Mouse (Mus musculus) gastrocnemius, postnatal 36 days (tissue): ENCODE results near the gene Sema5b. TPM values are rescaled to one million over a fixed set of nuclear protein-coding genes. Genes with fewer than 3 reads are reported as not detected.

Experiments used
- DNase-seq, 2 experiments: peaks; one replicate each; pipeline ENCODE4 v3.0.0; 2022
- intact Hi-C: fragments of 180-260 bp; cut with DNase I; formaldehyde crosslinking; loops from one replicate; pipeline ENCODE4 v1.15.1; 2025
- total RNA-seq, 2 experiments: library from RNA; stranded (reverse); gene quantifications; 2 replicates each; pipeline ENCODE4 v1.2.3; 2021

Gene Sema5b
- total RNA-seq, 2 experiments from 2014 or later, result 0.44 to 0.56 TPM

DNA sequence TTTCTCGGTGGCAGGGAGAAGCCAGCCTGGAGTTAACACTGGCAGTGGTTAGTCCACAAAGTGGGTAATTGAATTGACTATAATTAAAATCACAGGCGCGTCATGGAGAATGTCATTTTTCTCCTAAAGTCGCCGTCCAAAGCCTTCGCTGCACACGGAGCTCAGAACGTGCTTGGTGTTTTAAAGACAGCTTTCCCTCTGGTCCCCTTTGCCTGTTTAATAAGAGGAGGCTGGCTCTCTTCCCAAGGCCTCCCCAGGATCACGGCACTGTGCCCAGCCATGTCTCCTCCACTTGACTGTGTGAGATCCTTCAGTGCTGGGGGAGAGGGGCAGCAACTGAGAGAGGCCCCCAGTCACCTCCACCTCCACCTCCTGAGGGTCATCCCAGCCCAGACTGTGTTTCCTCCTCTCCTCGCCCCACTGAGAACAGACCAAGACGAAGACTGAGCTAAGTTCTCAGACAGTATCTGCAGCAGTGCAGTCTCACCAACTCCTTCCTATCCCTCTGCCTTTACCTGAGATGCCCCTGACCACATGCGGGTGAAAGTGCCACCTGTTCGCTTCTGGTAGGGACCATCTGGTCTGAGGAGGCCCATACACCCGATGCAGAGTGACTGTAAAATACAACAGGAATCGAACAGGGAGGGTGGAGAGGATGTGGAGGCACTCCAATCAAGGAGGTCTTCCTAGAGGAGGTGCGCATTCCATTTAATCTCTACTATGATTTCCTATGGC, 84.5 kb downstream of the Sema5b start:
- intact Hi-C loops, result loop anchor here (5.0 kb wide), 1 partner anchor 203 kb away; no protein-coding TSS in a partner anchor
- no peak for DNase-seq

DNA sequence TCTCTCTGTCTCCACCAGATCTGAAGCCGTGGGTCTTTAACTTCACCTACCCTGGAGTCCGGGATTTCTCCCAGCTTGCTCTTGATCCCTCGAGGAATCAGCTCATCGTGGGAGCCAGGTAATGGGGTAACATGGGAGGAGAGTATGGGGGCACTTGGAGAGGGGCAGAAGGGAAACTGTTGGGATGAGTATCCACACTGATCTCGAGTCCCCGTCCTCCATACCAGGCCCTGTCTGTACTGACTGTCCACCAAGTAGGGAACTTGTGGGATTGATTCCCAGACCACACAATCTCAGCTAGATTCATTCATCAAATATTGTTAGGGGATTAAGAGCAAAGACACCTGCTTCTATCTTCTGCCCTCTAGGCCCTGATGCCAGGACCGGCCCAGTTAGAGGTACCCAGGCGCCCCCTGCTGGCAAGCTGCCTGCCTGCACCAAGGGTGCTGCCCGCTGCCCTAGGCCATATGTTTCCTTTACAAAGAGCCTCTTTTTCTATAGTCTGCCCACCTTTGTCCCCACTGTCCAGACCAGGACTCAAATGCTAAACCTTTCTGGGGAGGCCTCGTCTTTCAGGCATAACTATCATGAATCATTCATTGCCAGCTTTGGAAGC, 87.2 kb downstream of the Sema5b start:
- intact Hi-C loops, result loop anchor here (2.0 to 5.0 kb wide), 3 partner anchors 87 to 309 kb away; partner anchors contain the start of gene Sema5b
- peak; percentile 66 to 74 for DNase-seq

GRCm38 (mm10) chr16:35630470-35631183, 89.7 kb downstream of the Sema5b start:
- DNase-seq, result peak; percentile 67 to 77
- intact Hi-C loops, result no loop called here

DNA sequence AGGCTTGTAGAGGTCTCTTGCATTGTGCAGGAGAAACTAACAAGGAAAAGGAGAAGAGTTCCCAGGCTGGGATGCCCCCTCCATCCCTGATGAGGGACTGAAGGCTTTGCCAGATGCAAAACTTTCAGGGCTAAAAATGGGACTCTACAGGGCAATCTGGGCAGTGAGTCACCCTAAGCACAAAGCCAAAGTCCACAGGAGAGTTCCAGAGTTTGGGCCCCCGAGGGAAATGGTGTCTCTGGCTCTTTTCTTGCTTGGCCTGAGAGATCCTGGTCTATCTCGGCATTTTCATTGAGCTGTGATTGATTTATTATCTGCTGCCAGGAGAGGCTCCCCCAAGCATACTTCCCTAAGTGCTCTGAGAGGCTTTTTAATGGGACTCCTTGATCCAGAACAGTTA, 92.1 kb downstream of the Sema5b start:
- intact Hi-C loops, result no loop called here
- DNase-seq, result no peak

DNA sequence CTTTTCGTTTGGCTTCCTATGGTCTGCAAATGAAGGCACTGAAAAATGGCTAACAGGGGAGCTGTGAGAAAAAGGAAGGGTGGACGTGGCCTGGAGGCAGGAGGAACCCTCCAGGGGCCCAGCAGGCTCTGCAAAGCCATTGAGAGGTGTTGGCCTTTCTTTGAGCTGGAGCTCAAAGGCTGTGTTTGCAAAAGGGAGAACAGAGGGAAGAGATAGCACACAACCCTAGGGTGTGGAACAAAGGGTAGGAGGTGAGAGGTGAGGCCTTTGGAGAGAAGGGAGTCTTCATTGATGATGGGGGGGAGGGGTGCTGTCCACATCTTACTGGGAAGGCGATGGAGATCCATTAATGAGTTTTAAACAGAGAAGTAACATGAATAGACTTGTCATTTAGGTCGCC, 94.0 kb downstream of the Sema5b start:
- intact Hi-C loops, result no loop called here
- DNase-seq, result no peak

DNA sequence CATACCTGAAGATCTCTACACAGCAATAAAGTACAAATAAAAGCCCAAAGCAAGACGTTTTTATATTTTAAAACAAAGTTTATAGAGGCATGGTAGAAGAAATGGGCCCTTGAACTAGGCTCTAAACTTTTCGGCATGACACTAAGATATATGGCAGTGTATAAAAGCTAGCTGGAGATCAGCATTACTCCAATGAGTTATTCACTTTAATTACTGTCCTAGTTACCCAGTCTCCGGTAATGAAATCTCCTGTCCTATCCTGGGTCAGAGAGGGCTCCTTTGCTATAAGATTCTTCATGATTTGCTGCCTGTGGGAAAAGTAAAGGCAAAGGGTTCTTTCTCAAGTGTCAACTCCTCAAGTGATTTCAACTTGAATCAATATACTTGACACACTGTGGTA, 98.6 kb downstream of the Sema5b start:
- intact Hi-C loops, result no loop called here
- DNase-seq, result no peak

GRCm38 (mm10) chr16:35648862-35649261, 107.9 kb downstream of the Sema5b start:
- no peak for DNase-seq
- intact Hi-C loops, result no loop called here

GRCm38 (mm10) chr16:35652206-35652605, 111.3 kb downstream of the Sema5b start:
- intact Hi-C loops, result no loop called here
- no peak for DNase-seq

DNA sequence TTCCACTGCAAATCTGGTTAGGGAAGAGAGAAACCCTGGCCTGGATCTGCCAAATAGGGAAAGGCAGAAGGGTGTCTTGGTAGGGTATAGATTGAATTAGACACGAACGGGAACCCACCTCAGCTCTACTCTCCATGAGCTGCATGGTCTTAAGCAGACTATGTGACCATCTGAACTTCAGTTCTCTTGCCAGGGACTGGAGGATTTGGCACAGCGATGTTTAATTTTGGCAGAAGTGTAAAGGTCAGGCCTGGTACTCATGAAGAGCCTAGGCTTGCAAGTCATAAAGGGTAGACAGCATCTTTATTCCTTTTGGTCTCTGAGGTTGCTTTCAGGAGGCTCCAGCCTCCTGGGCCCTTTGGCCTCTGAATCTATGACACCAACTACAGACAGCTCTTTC, 111.8 kb downstream of the Sema5b start:
- DNase-seq, result no peak
- intact Hi-C loops, result no loop called here

- DNase-seq, result no peak
- intact Hi-C loops, result no loop called here
These were observed 113.0 kb downstream of the Sema5b start for GRCm38 (mm10) chr16:35653951-35654350.

DNA sequence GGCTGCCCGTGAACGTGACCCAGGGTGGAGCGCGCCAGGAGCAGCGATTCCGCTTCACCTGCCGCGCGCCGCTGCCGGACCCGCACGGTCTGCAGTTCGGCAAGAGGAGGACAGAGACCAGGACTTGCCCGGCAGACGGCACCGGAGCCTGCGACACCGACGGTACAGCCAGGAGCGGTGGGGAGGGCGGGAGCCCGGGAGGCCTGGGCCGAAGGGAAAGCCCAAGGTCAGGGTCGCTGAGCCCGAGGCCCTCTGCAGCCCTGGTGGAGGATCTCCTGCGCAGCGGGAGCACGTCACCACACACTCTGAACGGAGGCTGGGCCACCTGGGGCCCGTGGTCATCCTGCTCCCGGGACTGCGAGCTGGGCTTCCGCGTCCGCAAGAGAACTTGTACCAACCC, 119.3 kb downstream of the Sema5b start:
- intact Hi-C loops, result no loop called here
- DNase-seq, result no peak

DNA sequence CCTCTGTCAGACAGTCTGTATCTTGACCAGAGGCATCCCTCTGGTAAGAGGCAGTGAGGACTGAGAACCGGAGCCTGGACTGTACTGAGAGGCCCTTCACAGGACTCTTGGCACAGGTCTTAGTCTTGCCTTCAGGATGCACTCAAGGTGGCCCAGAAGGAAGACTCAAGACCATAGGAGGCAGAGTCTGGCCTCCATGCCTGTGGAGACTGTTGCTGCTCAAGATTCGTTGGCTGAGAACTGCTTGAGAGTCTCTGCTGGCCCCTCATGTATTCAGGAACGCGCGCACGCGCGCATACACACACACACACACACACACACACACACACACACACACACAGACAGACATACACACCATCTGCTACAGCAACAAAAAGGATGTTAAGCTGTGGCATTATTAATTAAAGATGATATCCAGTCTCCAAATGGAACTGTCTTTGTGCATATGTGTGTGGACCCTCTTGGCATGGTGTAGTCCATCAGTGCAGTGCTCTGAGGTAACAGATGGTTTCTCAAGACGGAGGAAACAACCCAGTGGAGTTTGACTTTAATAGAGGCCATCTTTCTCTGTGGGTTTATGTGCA, 123.0 kb downstream of the Sema5b start:
- intact Hi-C loops, result no loop called here
- no peak for DNase-seq

GRCm38 (mm10) chr16:35664847-35665246, 123.9 kb downstream of the Sema5b start:
- intact Hi-C loops, result no loop called here
- no peak for DNase-seq

DNA sequence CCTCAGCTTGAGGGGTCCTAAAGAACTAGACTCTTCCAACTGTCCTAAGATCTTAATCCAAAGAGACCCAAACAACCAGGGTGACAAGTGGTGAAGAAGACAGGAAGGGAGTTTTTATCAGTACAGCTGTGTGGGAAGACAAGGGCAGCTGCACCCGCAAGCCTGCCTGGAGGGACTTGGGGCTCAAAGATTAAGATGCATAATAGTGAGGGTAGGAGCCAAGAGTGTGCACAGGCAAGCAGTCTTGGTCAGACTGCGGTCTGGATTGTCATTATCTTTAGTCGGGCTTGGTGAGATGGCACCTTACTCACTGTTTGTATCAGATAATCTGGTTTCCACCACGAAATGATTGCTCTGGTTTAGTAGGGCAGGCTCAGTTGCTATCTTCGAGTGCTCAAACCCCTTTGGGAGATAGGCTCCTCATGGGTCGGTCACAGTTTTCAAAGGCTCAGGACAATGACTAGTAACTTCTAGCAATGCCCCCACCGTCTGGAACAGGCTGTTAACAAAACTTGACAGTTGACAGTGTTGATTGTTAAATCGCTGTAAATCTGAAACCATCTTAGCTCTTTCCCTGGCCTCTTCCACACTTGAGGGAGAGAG, 136.7 kb downstream of the Sema5b start:
- intact Hi-C loops, result no loop called here
- DNase-seq, result no peak

GRCm38 (mm10) chr16:35678476-35678875, 137.5 kb downstream of the Sema5b start:
- no peak for DNase-seq
- intact Hi-C loops, result no loop called here

DNA sequence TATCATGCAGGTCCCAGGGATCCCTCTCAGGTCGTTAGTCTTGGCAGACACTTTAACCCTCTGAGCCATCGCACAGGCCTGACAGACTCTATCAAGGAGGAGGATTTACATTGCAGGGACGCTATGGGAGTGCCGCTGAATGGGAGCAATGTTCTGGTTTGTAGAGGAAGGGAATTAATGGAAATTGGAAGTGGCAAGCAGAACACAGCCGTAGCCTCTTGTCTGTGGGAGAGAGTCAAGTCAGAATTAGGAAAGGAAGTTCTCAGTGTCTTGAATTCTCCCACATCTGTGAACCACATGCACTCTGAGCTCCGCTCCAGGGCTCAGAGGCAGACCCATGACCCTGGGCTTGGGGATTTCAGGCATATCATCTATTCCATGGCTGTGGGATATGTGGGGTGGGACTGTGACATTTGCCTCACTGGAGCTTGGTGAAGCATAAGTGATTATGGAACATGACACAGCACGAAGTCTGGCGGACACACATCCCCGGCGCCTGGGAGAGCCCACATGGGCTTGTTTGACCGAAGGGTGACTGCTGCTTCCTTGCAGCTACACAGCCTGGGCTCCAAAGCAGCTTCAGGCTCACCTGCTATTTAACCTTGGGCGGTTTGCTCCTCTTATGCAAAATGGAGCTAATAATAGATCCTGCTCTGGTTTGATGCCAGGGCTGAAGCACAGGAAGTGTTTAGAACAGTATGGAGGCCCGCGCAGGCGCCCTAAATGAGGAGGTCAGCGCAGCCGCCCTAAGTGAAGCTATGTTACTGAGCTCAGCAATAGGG, 140.6 kb downstream of the Sema5b start:
- no peak for DNase-seq
- intact Hi-C loops, result no loop called here

- no peak for DNase-seq
- intact Hi-C loops, result no loop called here
These were observed 144.1 kb downstream of the Sema5b start for GRCm38 (mm10) chr16:35685027-35685426.

- intact Hi-C loops, result no loop called here
- no peak for DNase-seq
These were observed 145.5 kb downstream of the Sema5b start for GRCm38 (mm10) chr16:35686491-35686890.

GRCm38 (mm10) chr16:35691606-35692005, 150.7 kb downstream of the Sema5b start:
- intact Hi-C loops, result no loop called here
- no peak for DNase-seq

GRCm38 (mm10) chr16:35694250-35694846, 153.4 kb downstream of the Sema5b start:
- intact Hi-C loops, result no loop called here
- DNase-seq, result no peak
